Mouse (Mus musculus): ENCODE measurements around the gene Uxs1. TPM values are rescaled to one million over a fixed set of nuclear protein-coding genes. Genes with fewer than 3 reads are reported as not detected.

Uxs1 gene
- polyA plus RNA-seq, 1 experiment from 2014 or later: 30.0 TPM

DNA sequence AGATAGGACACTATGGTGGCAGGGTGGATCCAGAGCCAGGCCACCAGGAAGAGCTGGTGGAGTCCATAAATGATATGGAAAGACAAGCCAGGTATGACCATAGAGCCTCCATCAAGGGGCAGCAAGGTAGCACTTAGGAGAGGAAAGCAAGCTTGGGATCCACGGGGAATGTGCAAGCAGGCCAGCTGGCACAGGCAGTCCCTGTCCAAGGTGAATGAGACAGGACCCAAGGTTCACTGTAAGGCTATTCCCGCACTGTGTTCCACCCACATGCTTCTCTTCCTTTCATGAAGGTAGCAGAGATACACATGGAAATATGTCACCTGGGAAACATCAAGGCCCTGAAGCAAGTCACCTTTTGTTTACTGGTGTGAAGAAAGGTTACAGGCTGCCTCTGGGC, 63.1 kb downstream of the Uxs1 start:
- H3K9me3 ChIP-seq: no peaks in the 10 kb centered on the region
- no peak overlapping the region for H3K4me3 ChIP-seq
- H3K27me3 ChIP-seq: no peaks in the 10 kb centered on the region
- WGBS: 92% methylated on average over 2 of the region's 2 CpGs
- peaks cover 38% of the 10 kb centered on the region for H3K36me3 ChIP-seq
- H3K4me1 ChIP-seq: peaks cover 16% of the 10 kb centered on the region
- H3K9ac ChIP-seq: no peak overlapping the region
- no peak overlapping the region for H3K4me2 ChIP-seq (replicated peaks)
- no peak overlapping the region for H3K27ac ChIP-seq
- ATAC-seq (ENCODE audit: low FRiP score, low read depth): no peak

DNA sequence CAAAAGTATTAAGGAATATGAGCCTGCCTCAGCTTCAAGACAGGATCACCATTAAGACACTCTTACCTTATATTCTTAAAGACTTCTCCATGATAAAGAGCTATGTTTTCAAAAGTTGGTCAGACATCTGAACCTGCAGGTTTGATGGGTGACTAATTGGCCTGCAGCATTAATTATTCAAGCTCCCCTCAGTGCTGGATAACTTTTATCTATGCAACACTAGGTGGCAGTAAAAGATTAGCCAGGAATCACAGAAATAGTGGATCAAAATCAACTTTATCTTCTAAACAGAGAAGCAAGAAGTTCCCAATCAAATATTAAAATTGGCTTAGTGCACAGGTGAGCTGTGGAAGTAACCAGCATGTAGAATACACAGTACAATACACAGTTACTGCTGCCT, 67.5 kb downstream of the Uxs1 start:
- Histone ChIP-seq H3K9ac (no peak overlapping the region), H3K27ac (no peak overlapping the region), H3K36me3 (peaks cover 45% of the 10 kb centered on the region)

DNA sequence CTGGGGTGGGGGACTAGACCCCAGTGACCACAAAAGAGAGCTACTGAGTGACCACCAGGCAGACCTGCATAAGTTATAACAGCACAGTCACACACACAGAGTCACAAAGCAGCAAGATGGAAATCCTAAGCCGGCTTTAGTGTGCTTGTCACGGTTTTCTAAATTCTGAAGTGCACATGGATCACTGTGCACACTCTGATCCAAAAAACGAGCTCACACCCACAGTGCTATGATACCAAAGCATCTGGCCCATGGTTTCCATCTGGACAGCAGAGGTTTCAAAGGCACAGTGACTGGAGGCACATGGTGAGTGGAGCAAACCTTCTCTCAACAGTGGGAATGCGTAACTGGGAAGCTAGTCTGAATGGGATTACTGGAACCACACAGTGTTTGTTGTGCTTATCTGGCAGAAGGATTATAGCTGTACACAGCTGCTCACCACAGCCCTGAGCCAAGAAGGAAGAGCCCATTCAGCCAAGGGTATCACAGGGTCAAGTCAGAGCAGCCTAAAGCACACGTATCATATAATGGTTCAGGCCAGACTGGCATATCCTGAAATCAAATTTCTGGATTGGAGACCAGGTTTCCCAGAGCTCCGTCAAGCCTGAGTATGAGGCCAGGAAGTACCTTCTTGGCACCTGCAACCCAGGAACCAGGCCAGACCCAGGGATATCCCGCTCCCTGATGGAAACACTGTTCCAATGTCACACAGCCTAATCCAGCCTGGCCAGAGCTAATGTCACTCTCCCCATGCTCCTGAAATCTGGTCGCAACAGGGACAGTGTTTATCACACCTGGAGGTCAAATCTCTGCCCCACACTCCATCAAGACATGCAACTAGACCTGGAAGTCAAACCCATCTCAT, 72.9 kb downstream of the Uxs1 start:
- Histone ChIP-seq H3K27me3 (no peaks in the 10 kb centered on the region), H3K27ac (no peak overlapping the region), H3K4me2 (replicated peaks) (no peak overlapping the region), H3K9me3 (no peaks in the 10 kb centered on the region), H3K4me1 (no peaks in the 10 kb centered on the region), H3K36me3 (peaks cover 56% of the 10 kb centered on the region), H3K9ac (no peak overlapping the region), H3K4me3 (no peak overlapping the region)
- no peak for ATAC-seq (ENCODE audit: low FRiP score, low read depth)
- 84% methylated on average over 8 of the region's 8 CpGs for WGBS

More for the DNA sequence above, 67.5 kb downstream of the Uxs1 start:
- H3K9me3 ChIP-seq: no peaks in the 10 kb centered on the region
- ATAC-seq (ENCODE audit: low FRiP score, low read depth): no peak
- H3K27me3 ChIP-seq: no peaks in the 10 kb centered on the region
- H3K4me2 ChIP-seq (replicated peaks): no peak overlapping the region
- no peak overlapping the region for H3K4me3 ChIP-seq
- H3K4me1 ChIP-seq: peaks cover 16% of the 10 kb centered on the region

DNA sequence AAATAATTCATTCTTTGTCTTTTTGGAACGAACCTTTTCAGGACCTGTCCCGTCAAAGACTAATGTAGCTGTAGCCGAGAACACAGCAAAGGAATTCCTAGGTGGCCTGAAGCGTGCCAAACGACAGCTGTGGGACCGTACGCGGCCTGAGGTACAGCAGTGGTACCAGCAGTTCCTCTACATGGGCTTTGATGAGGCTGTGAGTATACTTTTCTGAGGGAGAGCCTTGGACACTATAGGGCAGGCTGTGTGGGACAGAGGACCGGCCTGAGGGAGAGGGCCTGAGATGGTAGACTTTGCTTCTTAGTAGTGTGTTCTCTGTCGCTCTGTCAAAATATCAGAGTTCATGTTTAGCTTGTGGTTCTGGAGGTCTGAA, 89.1 kb downstream of the Uxs1 start:
- H3K4me1 ChIP-seq: peaks cover 3% of the 10 kb centered on the region; the same call in 1 of the 2 replicates
- no peaks in the 10 kb centered on the region for H3K9me3 ChIP-seq
- H3K4me3 ChIP-seq: no peak overlapping the region
- no peak overlapping the region for H3K9ac ChIP-seq
- H3K27me3 ChIP-seq: no peaks in the 10 kb centered on the region
- H3K36me3 ChIP-seq: no peaks in the 10 kb centered on the region
- no peak overlapping the region for H3K27ac ChIP-seq
- ATAC-seq (ENCODE audit: low FRiP score, low read depth): no peak
- no peak overlapping the region for H3K4me2 ChIP-seq (replicated peaks)
- WGBS: 77% methylated on average over 10 of the region's 10 CpGs

DNA sequence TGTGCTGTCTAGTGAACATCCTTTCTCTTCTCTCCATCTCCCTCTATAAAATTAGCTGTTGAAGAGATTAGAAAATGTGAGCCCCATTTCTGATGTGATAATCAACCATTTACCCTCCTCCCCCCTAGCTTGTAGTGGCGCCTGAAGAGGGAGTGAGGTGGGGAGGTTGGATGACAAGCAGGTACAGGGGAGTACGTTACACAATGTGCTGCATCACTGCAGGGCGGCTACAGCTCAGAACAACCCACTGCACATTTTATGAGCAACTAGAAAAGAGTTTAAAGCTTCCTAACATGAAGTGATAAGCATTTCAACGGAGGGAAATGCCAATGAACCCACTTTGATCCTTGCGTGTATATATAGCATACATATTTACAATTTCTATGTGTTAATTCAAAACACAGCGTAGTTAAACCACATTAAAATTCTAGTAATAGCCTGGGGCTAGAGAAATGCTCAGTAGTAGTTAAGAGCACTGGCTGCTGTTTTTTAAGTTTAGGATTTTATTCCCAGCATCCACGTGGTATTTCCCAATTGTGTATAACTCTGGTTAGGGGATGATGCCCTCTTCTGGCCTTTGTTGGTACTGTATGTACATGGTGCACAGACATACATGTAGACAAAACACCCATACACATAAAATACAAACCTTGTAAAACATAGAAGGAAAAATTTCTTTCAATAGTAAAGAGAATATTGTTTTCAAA, 89.6 kb downstream of the Uxs1 start:
- 42% methylated on average over 7 of the region's 7 CpGs for WGBS
- Histone ChIP-seq H3K4me3 (no peak overlapping the region), H3K9ac (no peak overlapping the region), H3K27ac (no peak overlapping the region), H3K36me3 (no peaks in the 10 kb centered on the region), H3K27me3 (no peaks in the 10 kb centered on the region), H3K4me2 (replicated peaks) (no peak overlapping the region), H3K9me3 (no peaks in the 10 kb centered on the region), H3K4me1 (peaks cover 3% of the 10 kb centered on the region; the same call in 1 of the 2 replicates)
- ATAC-seq (ENCODE audit: low FRiP score, low read depth): peak; percentile 82; the same call in 1 of the 2 replicates

DNA sequence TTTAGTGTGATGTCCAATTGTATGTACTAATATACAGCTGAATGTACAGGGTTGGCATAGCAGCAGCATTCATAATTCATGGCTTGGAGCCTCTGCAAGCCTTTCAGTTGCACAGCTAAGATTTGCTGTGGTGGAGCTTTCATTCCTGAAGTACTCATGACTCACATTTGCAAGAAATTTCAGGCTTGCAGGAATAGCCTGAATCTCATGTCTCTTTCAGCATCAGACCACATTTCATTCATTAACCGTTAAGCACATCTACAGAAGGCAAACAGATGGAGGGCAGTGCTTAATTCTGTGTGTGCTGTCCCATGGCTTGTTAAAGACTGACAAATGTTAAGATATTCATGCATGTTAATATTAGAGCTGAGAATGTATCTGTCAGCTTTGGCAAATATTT, 94.9 kb downstream of the Uxs1 start:
- 60% methylated on average over 1 of the region's 1 CpGs for WGBS
- no peak overlapping the region for H3K4me2 ChIP-seq (replicated peaks)
- H3K27me3 ChIP-seq: no peaks in the 10 kb centered on the region
- H3K9ac ChIP-seq: no peak overlapping the region
- ATAC-seq (ENCODE audit: low FRiP score, low read depth): no peak
- H3K9me3 ChIP-seq: no peaks in the 10 kb centered on the region
- no peak overlapping the region for H3K4me3 ChIP-seq
- no peaks in the 10 kb centered on the region for H3K36me3 ChIP-seq
- H3K4me1 ChIP-seq: peaks cover 18% of the 10 kb centered on the region
- H3K27ac ChIP-seq: no peak overlapping the region

DNA sequence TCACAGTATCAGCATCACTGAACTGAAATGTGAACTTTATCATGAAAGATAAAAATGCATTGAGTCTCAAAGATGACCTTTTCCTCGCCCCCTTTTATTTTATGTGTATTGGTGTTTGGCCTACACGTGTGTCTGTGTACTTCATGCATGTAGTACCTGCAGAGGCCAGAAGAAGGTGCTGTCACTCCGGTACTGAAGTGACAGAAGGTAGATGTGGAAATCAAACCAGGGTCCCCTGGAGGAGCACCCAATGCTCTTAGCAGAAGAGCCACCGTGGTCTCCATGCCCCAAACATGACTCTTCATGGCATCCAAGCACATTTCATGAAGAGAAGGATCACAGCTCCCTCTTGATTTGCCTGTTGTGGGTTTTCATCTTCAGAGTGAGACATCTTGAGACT, 95.5 kb downstream of the Uxs1 start:
- Histone ChIP-seq H3K9me3 (no peaks in the 10 kb centered on the region), H3K27me3 (no peaks in the 10 kb centered on the region), H3K27ac (no peak overlapping the region), H3K9ac (no peak overlapping the region), H3K4me2 (replicated peaks) (no peak overlapping the region), H3K4me3 (no peak overlapping the region), H3K36me3 (no peaks in the 10 kb centered on the region), H3K4me1 (peaks cover 18% of the 10 kb centered on the region)
- ATAC-seq (ENCODE audit: low FRiP score, low read depth): no peak
- 79% methylated on average over 4 of the region's 4 CpGs for WGBS

DNA sequence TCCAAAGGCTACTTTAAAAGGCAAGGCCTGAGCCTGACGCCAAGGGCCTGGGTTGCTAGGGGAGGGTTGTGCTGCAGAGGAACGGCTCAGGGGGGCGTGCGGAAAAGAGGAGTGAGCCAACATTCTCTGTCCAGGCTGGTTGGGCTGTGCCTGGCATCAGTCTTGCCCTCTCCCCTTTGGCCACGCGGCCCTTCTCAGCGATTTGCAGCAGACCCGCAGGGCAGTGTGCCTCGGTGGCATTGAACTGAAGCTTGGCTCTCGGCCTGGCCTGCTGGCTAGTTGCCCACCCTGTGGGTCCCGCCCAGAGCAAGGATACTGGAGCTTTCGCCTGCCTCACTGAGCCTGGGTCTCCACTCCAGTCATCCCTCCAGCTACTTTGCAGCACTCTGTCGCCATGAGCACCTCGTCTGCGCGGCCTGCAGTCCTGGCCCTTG, 97.1 kb downstream of the Uxs1 start, which contains the start of gene 1500015O10Rik:
TSS of gene 1500015O10Rik (plus strand) at position 112 of the 434 bp plus-strand sequence.
- no peaks in the 10 kb centered on the region for H3K9me3 ChIP-seq
- peak within 1 kb of the TSS; percentile 71 for H3K27ac ChIP-seq
- ATAC-seq (ENCODE audit: low FRiP score, low read depth): peak; percentile 75
- peak within 1 kb of the TSS; percentile 37 for H3K4me2 ChIP-seq (replicated peaks)
- peak within 1 kb of the TSS; percentile 15; the same call in 1 of the 2 replicates for H3K4me3 ChIP-seq
- no peaks in the 10 kb centered on the region for H3K36me3 ChIP-seq
- 55% methylated on average over 16 of the region's 16 CpGs for WGBS
- peaks cover 18% of the 10 kb centered on the region for H3K4me1 ChIP-seq
- no peak within 1 kb of the TSS for H3K9ac ChIP-seq
- no peaks in the 10 kb centered on the region for H3K27me3 ChIP-seq

DNA sequence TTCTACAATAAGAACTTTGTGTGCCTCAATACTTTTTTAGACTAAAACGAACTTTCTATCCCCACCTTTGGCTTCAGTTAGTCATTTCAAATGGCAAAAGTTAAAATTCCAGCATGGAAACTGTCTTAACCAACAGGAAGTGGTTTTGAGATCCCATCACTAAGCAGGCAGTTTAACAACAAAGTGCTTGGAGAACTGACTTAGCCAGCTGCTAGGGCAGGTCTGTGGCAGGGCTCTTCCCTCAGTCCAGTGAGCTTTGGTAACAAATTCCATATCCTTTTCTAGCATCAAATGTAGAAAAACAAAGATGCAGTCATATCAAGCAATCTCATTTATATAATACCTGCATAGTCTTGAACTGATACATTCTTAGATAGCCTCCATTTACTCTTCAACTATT, 105.1 kb downstream of the Uxs1 start:
- Histone ChIP-seq H3K4me3 (no peak overlapping the region), H3K27ac (no peak overlapping the region), H3K4me1 (peaks cover 12% of the 10 kb centered on the region), H3K36me3 (no peaks in the 10 kb centered on the region), H3K27me3 (no peaks in the 10 kb centered on the region), H3K4me2 (replicated peaks) (no peak overlapping the region), H3K9me3 (no peaks in the 10 kb centered on the region), H3K9ac (no peak overlapping the region)
- ATAC-seq (ENCODE audit: low FRiP score, low read depth): no peak
- 65% methylated on average over 1 of the region's 1 CpGs for WGBS

DNA sequence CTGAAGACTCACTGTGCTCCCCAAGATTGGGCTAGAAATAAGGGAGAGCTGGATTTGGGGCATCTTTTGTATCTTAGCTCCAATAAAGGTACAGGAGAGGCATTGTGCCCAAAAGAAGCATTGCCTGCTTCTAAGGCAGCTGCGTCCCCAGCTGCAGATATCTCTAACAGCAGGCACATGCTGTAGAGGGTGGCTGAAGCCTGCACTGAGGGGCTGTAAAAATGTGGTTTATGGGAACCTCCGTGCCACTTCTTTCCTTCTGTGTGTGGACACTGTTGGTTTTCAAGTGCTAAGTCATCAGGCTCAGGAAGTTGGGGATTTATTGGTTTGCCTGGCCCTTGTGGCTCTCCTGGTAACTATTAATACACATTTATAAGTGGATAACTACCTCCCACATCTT, 108.8 kb downstream of the Uxs1 start:
- Histone ChIP-seq H3K4me3 (no peak overlapping the region), H3K27ac (no peak overlapping the region), H3K9ac (no peak overlapping the region), H3K4me1 (peaks cover 18% of the 10 kb centered on the region), H3K27me3 (no peaks in the 10 kb centered on the region), H3K36me3 (no peaks in the 10 kb centered on the region), H3K9me3 (no peaks in the 10 kb centered on the region), H3K4me2 (replicated peaks) (no peak overlapping the region)
- ATAC-seq (ENCODE audit: low FRiP score, low read depth): no peak
- WGBS: 9% methylated on average over 2 of the region's 2 CpGs

DNA sequence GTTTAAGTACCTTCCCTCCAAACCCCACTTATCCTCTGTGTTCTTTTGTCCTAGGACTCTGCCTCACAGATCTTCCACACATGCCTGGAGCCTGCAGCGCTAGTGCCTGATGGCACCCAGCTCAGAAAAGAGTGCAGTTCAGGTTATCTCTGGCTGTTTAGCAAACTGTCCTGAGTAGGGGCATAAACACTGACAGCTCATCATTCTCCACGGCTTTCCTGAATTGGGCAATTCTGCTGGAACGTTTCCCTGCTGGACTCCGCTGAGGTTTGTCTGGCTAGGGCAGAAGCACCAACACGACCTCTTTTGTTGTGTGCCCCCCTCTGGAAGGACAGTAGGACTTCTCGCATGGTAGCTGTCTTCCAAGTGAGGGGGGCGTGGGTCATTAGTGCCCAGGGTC, 109.6 kb downstream of the Uxs1 start:
- no peak for ATAC-seq (ENCODE audit: low FRiP score, low read depth)
- H3K27ac ChIP-seq: no peak overlapping the region
- 57% methylated on average over 7 of the region's 7 CpGs for WGBS

DNA sequence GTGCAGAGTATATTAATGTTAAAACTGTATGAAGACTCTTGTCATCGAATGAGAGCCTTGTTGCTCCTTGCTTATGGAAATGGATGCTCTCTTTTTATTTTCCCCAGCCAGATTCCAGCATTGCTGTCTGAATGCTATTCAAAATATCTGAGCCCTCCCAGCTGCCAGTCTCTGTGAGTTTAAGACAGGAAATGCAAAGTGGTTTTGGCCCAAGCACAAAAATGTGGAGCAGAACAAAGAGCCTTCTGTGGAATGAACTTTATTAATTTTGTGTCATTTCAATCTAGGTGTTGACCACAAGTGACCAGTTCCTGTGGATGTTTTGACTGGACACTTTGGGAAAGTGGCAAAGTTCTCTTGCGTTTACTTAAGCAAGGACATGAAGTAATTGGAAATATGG, 112.8 kb downstream of the Uxs1 start:
- H3K4me2 ChIP-seq (replicated peaks): no peak overlapping the region
- 82% methylated on average over 2 of the region's 2 CpGs for WGBS
- peaks cover 4% of the 10 kb centered on the region; the same call in 1 of the 2 replicates for H3K9me3 ChIP-seq
- H3K27me3 ChIP-seq: no peaks in the 10 kb centered on the region
- H3K4me1 ChIP-seq: peaks cover 18% of the 10 kb centered on the region
- H3K9ac ChIP-seq: no peak overlapping the region
- no peak overlapping the region for H3K4me3 ChIP-seq
- H3K27ac ChIP-seq: no peak overlapping the region
- H3K36me3 ChIP-seq: no peaks in the 10 kb centered on the region
- ATAC-seq (ENCODE audit: low FRiP score, low read depth): no peak

More for the DNA sequence above, 109.6 kb downstream of the Uxs1 start:
- Histone ChIP-seq H3K27me3 (no peaks in the 10 kb centered on the region), H3K4me1 (peaks cover 18% of the 10 kb centered on the region), H3K4me2 (replicated peaks) (no peak overlapping the region), H3K36me3 (no peaks in the 10 kb centered on the region), H3K4me3 (no peak overlapping the region), H3K9me3 (no peaks in the 10 kb centered on the region), H3K9ac (no peak overlapping the region)
